Mouse (Mus musculus): ENCODE data around the gene Ndufs6.

GRCm38 (mm10) chr13:73352491-73352890 is 24.1 kb upstream of the Ndufs6 start:
- TF ChIP-seq CTCF (IDR thresholded peaks at IDR 0.05; ENCODE audit: borderline replicate concordance, extremely low read depth, insufficient read depth, insufficient read length) (no peak), POLR2A (IDR thresholded peaks at IDR 0.05; ENCODE audit: borderline replicate concordance, extremely low read depth, insufficient read depth, insufficient read length, poor library complexity, severe bottlenecking) (no peak)

All from brain, embryonic 14.5 days (tissue).